Comparison of ENCODE assay signal across 8 mouse cellular contexts in genomic region chr10:81978365-81979003, GRCm38 (mm10). TPM values are rescaled to one million over a fixed set of nuclear protein-coding genes. Genes with fewer than 3 reads are reported as not detected.
A peak's percentile ranks its signal among the peaks of the same experiment; 100 is the strongest.
DNase-seq lines count a peak whose midpoint lies in the region; ATAC-seq and TF ChIP-seq lines count a peak whose summit lies in the region.
"Not testable (repeated sequence)": the region's sequence is repeated elsewhere in the genome, so short reads cannot be mapped to it uniquely, and the experiment has no call there.
"Had no signal": no experiment of that assay in that cellular context is flagged by ENCODE, and none has a peak within 500 bp of the region (broad histone marks: within the 10 kb centered on the region; RNA-seq: fewer than 3 reads in every experiment).

No protein-coding gene starts in this region.

- DNase-seq in cerebellum, adult 2 months, result peak; percentile 25 to 69
- DNase-seq in heart, adult 2 months, result peak; percentile 50 to 68
- DNase-seq in hindbrain, postnatal 0 days (ENCODE audit: low spot score), result not testable (repeated sequence)
- peak; percentile 30 to 35 for DNase-seq in layer of hippocampus, postnatal 10 days (ENCODE audit: low spot score in 2 of 2)
- DNase-seq in lung, postnatal 4 days, result peak; percentile 22 to 34
- DNase-seq in right cerebral cortex, postnatal 25 days, result peak; percentile 31
- DNase-seq in thymus, postnatal 4 days, result peak; percentile 17

- not testable (repeated sequence) for H3K27ac ChIP-seq in cerebellum, adult 2 months (ENCODE audit: insufficient read depth, low read length); heart, adult 2 months; hindbrain, postnatal 0 days

- not testable (repeated sequence) for H3K79me2 ChIP-seq in heart, adult 2 months (replicated peaks; ENCODE audit: control insufficient read depth, insufficient read depth, low read length)

- not testable (repeated sequence) for H3K9me3 ChIP-seq in hindbrain, postnatal 0 days (ENCODE audit: low read length)

- ATAC-seq in hindbrain, postnatal 0 days, result 0 out of 2 replicates have a peak, but pooled peaks have one; percentile 55

- no CpG with 5 or more reads among the region's 44 CpGs for WGBS in cerebellum, adult 2 months
- WGBS in heart, adult 2 months, result 29% methylated on average over 6 of the region's 44 CpGs
- no CpG with 5 or more reads among the region's 44 CpGs for WGBS in hindbrain, postnatal 0 days

- H3K36me3 ChIP-seq in heart, adult 2 months (ENCODE audit: control insufficient read depth, insufficient read depth, low read length); hindbrain, postnatal 0 days (ENCODE audit: insufficient read depth, low read length): not testable (repeated sequence)

- intact Hi-C loops in heart, adult 2 months (cut with DNase I), result not testable (repeated sequence)

- not testable (repeated sequence) for TF ChIP-seq POLR2A in cerebellum, adult 2 months (IDR thresholded peaks at IDR 0.05; ENCODE audit: borderline replicate concordance, insufficient read depth, low read length); heart, adult 2 months (IDR thresholded peaks at IDR 0.05; ENCODE audit: insufficient read depth, low read depth, low read length)

- H3K9ac ChIP-seq in heart, adult 2 months (ENCODE audit: low read depth, low read length); hindbrain, postnatal 0 days (replicated peaks; ENCODE audit: low read length): not testable (repeated sequence)

- TF ChIP-seq EP300 in heart, adult 2 months (IDR thresholded peaks at IDR 0.05; ENCODE audit: insufficient read depth, low read depth, low read length), result not testable (repeated sequence)

- H3K4me1 ChIP-seq in cerebellum, adult 2 months (ENCODE audit: control insufficient read depth, insufficient read depth, low read length); heart, adult 2 months (ENCODE audit: control insufficient read depth, insufficient read depth, low read length); hindbrain, postnatal 0 days (ENCODE audit: insufficient read depth, low read length): not testable (repeated sequence)

- not testable (repeated sequence) for H3K4me3 ChIP-seq in cerebellum, adult 2 months (replicated peaks; ENCODE audit: insufficient read depth, low read depth, low read length); heart, adult 2 months; hindbrain, postnatal 0 days (ENCODE audit: low read length)

- not testable (repeated sequence) for H3K4me2 ChIP-seq in hindbrain, postnatal 0 days (ENCODE audit: low read depth, low read length)

- not testable (repeated sequence) for TF ChIP-seq CTCF in cerebellum, adult 2 months (IDR thresholded peaks at IDR 0.05; ENCODE audit: borderline replicate concordance, insufficient read depth, low read depth, low read length); heart, adult 2 months (IDR thresholded peaks at IDR 0.05); hindbrain, postnatal 0 days (IDR thresholded peaks at IDR 0.05; ENCODE audit: low read depth)

- H3K27me3 ChIP-seq in cerebellum, adult 2 months (ENCODE audit: control insufficient read depth, insufficient read depth, low read length); heart, adult 2 months (ENCODE audit: control insufficient read depth, insufficient read depth, low read length); hindbrain, postnatal 0 days (ENCODE audit: insufficient read depth, low read length): not testable (repeated sequence)

RNA-seq across cellular contexts. Expression of gene Zfp781, which starts 48.2 kb away (rescaled TPM):
- 3.4 and 4.2 TPM in 2 replicates for polyA plus RNA-seq in cerebellum, adult 2 months (2012; rRNA removed)
- total RNA-seq in heart, adult 2 months (2021), result under 1 TPM; 0.50 to 0.99 TPM
- polyA plus RNA-seq in heart, adult 2 months (2012; rRNA removed), result 0.12 and 0.35 TPM in 2 replicates
- total RNA-seq in hindbrain, postnatal 0 days (2014; rRNA removed), result 5.8 and 6.0 TPM in 2 replicates
- 3.8 and 4.1 TPM in 2 replicates for polyA plus RNA-seq in hindbrain, postnatal 0 days (2015; fragmentation: Nextera tagmentation; extraction: Ambion mirVana)
- 1 to 10 TPM; 3.8 to 4.7 TPM for total RNA-seq in layer of hippocampus, postnatal 10 days (2021)
- polyA plus RNA-seq: testis, adult 2 months had no signal
